Mouse (Mus musculus) spleen, adult 2 months (tissue): ENCODE data around the gene Glcci1.

ENCODE experiments used
- CTCF ChIP-seq: fragments of 200-500 bp; IDR thresholded peaks from 2 replicates; pipeline ENCODE4 v1.5.1; 2011; ENCODE audit warnings: mild to moderate bottlenecking, inconsistent platforms; ENCODE audit not compliant: insufficient read depth, insufficient read length, insufficient replicate concordance; ENCODE audit errors: extremely low read depth
- POLR2A ChIP-seq: fragments of 200-500 bp; IDR thresholded peaks from 2 replicates; pipeline ENCODE4 v1.6.1; 2011; ENCODE audit warnings: low read depth, low read length, inconsistent platforms

- TF ChIP-seq CTCF (no peak), POLR2A (no peak)
Observed at GRCm38 (mm10) chr6:8506631-8507030, 2.8 kb upstream of the Glcci1 start.
